Mouse (Mus musculus) B cell, adult 2 months (primary cell): Measurements from ENCODE around the gene Pou2f3.
"Not testable (repeated sequence)": the region's sequence is repeated elsewhere in the genome, so short reads cannot be mapped to it uniquely, and the experiment has no call there.

Source experiments
- DNase-seq, 2 experiments: peaks; one replicate each; pipeline ENCODE4 v3.0.0; 2022

Pou2f3 gene

GRCm38 (mm10) chr9:43150957-43151356 is 59.2 kb downstream of the Pou2f3 start:
- DNase-seq = no peak

DNA sequence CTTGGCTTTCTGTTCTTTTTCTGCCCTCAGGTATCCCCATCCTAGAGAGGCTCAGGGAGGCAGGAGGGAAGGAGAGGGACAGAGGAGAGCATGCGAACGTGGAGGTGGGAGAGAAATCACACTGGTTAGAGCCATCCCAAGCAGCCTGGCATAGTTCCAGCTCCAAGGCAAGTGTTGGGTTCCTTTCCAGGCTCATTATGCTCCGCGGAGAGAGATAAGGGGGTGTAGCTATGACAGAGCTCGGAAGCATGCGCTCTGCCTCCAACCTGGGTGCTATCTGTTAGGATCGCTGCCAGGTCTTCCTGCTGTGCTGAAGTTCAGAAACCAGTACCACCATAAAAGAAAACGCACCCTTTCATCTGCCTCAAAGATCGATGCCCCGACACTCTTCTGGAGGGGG is 60.1 kb downstream of the Pou2f3 start:
- no peak for DNase-seq

- no peak for DNase-seq
Measured at GRCm38 (mm10) chr9:43149498-43149897, 60.7 kb downstream of the Pou2f3 start.

DNA sequence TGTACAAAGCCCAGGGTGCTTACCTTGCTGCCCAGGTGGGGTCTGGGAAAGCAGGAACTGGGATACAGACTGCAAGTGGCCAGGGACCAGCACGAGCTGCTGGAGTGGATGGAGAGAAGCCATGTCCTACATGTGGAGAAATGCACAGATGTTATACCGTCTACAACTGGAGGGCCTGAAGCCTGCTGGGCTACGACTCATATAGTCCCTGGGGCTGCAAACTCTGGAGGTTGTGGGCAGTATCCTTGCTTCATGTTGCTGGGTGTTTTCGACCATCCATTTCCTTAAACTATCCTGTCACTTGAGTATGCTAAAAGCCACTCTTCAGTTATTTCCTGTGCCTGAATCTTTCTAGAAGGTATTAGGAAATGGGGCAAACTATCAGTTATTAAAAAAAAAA is 65.0 kb downstream of the Pou2f3 start:
- DNase-seq = no peak

DNA sequence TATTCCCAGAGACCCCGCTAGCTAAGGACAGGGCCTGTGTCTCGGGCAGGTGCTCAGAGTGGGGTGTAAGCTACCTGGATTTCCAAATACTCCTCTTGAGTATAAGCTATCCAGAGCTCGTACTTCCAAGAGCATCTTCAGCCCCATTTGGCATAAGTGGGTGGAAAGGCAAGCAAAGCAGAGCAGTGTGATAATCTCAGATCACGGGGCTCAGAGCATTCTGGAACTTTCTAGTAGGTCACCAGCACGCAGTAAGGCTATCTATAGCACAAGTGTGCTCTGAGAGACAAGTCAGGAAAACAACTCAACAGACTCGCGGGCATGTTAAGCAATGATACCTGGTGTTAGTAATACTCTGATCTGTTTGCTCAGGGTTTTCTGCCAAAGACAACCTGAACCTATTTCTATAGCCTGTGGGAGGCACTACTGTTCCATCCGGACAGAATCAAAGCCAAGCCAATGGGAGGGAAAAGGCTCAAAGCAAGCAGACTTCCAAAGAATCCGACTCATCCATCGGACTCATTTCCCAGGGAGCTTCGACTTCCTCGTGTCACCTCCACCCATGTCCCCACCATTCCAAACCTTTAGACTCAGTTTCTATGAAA is 65.9 kb downstream of the Pou2f3 start:
- no peak for DNase-seq

DNA sequence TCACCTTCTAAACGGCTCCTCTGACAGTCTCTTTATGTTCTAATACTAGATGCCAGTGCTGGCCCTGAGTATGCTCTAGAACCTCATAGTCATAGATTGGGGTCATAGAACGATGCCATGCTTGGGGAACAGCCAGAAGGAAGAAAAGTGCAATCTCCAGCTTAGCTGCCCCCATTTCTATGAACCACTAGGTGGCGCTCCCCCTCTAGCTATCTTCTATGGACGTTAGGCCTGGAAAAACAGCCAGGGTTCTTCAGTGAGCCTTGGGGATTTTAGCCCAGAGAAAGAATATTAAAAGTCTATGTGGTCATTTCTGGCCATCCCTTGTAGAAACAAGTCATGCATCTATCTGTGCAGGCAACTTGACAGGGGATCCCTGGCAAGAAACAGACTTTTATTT is 68.3 kb downstream of the Pou2f3 start:
- DNase-seq = peak; percentile 55 to 57

- DNase-seq = no peak
Measured at GRCm38 (mm10) chr9:43133525-43133924, 76.6 kb downstream of the Pou2f3 start.

DNA sequence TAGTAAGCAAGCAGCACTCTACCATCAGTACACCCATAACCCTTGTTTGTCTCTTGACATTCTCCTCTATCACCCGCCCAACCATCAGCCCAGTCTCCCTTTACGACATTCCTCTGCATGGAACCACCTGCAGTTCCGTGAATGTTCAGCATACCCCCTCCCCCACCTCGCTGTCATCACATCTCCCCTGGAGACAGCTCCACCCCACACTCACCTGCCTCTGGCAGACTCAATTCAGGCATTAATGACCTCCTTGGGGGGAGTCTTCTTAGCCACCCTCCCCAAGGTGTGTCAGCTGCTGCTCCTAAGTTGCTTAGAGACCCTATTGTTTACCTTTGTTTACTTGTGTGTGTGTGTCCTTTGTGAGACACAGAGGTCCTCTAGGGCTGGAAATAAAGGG is 77.8 kb downstream of the Pou2f3 start:
- DNase-seq = no peak

DNA sequence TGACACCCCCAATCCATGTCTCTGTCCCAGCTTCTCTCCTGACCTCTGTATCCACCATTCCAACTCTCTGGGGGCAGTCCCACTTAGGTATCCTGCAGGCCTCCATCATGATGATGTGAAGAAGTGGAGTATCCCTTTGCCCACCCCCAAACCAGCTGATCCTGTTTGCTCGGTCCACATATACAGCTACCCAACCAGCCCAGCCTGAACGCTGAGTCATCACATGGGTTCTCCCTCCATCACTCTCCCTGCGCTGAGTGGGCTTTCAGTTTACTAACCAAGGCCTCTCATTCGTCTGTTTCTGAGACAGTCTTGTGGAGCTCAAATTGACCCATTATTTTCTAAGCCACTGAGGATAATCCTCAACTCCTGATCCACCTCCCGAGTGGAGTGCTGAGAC is 78.2 kb downstream of the Pou2f3 start:
- no peak for DNase-seq

DNA sequence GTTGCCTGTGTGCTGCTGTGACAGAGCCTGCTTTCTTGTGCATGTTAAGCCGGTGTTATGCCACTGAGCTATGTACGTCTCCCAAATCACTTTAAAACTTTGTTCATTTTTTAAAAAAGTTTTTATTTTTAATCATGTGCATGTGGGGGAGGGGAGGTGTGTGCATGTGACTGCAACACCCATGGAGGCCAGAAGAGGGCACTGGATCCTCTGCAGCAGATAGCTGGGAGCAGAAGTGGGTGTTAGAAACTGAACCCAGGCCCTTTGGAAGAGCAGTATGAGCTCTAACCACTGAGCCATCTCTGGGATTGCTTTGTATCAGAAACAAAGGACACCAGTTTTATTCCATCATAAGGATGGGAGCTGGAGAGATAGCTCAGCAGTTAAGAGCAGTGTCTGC is 79.5 kb downstream of the Pou2f3 start:
- no peak for DNase-seq

DNA sequence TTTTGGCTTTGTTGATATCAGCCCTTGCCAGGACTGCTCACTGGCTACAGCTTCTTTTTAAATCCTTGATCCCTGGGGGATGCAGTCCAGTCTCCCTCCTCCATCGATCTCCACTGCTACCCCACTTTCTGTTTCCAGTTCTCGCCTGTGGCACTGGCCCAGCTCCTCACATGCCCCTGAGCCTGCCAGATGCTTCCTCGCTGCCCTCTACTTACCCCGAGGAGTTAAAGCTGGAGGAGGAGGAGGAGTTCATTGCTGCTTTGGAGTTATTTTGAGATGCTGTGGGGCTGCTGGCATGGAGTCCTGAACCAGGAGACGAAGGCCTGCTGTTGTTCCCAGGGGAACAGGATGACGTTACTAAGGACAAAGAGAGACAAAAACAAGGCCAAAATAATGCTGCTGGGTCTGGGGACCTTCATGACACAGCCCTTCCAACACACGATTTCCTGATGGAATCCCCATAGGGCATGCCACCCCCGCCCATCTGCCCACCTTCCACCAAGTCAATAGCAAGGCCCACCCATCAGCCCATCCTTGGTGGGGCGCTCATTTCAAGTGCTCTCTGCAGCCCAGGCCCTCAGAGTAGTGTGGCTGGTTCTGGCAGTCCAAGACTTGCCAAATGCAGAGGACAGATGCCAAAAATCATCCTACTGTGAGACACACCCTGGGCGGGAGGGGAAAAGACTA is 82.9 kb downstream of the Pou2f3 start:
- DNase-seq = no peak

- DNase-seq = no peak
Measured at GRCm38 (mm10) chr9:43122379-43122778, 87.8 kb downstream of the Pou2f3 start.

- DNase-seq = not testable (repeated sequence)
Measured at GRCm38 (mm10) chr9:43121948-43122347, 88.2 kb downstream of the Pou2f3 start.

GRCm38 (mm10) chr9:43116997-43117336 is 93.2 kb downstream of the Pou2f3 start:
- no peak for DNase-seq

GRCm38 (mm10) chr9:43116134-43116996 is 93.8 kb downstream of the Pou2f3 start, which contains the start of gene Tmem136:
TSS of gene Tmem136 (minus strand) at chr9:43116570.
- no peak for DNase-seq

DNA sequence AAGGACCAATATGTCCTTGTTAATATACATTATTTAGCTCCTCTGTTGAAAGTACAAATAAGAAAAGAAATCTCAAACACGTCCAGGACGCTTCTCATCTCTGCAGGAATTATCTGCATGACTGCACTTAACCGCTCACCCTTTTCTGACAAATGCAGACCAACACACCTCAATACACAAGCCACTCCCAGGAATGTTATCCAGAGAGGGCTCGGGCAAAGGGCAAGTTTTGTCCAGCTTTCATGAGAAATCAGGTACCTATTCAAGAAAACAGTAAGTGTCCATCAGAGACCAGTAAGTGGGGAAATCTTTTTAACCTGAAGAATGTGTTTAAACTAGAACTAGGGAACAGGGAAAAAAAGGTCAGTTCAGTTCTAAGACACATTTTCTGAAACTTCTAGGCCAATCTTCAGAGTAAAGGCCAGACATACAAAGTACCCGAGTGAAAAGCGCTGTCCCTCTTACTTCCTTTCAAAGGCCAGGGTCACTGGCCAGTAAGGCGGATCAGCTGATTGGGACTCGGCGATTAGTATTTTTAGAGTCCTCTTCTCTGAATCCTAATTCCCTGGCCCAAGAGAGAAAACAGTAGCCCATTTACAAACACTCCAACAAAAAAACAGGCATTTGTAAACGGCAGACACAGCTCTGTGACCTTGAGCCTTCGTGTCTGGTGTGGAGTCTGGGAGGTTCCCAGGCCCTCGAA is 94.6 kb downstream of the Pou2f3 start:
- no peak for DNase-seq

DNA sequence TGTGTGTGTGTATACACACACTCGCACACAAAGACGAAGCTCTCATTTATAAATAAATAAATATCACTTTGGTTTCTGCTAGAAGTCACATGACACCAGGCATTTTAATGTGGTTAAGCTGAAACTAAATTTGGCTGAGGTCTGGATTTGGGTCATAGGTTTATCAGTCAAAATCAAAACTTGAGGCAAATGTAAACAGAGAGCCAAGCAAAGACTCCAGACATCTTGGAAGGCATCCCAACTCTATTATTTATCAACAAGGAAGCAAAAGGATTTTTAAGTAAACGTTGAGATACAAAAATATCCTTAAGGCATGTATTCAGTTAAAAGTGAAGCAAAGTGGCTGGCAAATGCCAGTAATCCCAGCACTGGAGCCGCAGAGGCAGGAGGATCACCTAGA is 95.3 kb downstream of the Pou2f3 start:
- DNase-seq = no peak

DNA sequence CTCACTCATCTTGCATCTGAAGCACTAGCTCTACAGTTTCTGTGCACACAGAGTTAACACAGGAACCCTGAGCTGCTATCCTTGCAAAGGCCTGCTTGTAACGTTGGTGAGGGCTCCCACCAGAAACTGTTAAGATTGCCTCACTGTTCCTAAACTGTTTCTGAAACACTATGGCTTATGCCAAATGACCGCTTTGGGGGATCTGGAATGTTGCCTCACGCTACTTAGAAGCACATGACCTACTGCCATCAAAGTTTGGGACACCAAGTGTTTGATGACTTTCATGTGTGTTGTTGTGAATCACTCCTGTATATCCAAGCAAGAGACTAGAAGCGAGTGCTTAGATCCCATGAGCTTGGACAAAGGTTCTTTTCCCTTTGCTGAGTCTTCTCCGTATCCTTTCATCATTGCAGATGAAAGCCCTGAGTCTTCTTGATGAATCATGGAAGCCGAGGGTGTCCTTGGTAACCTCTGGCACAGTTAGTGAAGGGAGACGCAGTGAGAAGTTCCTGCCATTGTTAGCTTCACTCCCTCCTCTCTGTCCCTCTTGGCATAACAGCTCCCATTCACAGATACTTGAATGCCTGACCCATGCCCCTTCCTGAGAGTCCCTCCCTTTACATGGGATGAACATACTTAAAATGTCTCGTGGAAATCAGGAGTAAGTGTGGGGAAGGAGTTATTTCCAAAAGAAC is 99.7 kb downstream of the Pou2f3 start:
- DNase-seq = no peak

GRCm38 (mm10) chr9:43109125-43109524 is 101.0 kb downstream of the Pou2f3 start:
- DNase-seq = no peak

DNA sequence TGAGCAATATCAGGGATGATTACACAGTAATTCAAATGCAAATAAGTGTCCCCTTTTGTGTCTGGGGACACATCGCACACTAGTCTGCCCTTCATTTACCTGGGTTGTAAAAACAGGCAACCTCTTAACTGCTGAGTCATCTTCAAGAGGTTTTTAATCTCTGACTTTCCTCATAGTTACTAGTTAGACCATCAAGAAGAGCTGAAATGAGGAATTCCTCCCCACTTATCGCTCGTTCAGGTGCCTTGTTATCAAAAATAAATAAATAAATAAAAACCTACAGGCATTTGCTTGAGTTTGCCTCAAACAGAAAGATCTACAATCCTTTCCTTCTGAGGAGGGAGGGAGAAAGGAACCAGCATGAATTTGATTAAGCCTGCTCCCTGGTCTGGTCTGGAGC is 101.4 kb downstream of the Pou2f3 start:
- no peak for DNase-seq

DNA sequence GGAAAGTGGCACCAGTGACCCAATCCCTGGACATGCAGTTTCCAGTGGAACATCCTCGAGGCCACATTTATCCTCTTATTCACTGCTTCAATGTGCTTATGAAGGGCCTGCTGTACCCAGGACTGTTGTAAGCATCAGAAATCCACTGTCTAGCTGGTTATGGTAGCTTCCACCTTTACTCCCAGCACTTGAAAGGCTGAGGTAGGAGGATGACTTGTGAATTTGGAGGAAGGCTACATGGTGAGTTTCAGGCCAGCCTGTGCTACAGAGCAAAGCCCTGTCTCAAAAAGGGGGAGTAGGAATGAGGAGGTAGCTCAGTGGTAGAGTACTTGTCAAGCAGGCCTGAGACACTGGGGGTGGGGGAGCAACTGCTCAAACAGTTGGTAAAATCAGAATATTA is 102.1 kb downstream of the Pou2f3 start:
- DNase-seq = no peak

GRCm38 (mm10) chr9:43107555-43107954 is 102.6 kb downstream of the Pou2f3 start:
- no peak for DNase-seq

DNA sequence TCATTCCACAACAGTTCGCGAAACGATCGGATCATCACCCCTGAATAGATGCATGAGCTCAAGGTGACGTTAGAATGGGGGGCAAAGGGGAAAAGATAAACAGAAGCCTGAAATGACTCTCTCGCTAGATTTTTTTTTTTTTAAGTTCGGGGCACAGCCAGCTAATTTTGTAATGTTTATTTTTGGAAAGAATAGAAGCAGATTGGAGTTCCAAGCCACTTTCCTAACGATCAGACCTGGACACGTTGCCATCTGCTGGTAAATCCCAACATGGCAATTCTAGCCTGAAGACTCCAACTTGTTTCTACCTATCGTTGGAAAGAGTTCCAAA is 103.0 kb downstream of the Pou2f3 start, which contains the start of gene Arhgef12:
TSS of gene Arhgef12 (minus strand) at position 53 of the 331 bp plus-strand sequence.
- no peak for DNase-seq
